Mouse (Mus musculus) intestine, embryonic 14.5 days (tissue): ENCODE results near the gene Iqschfp. TPM values are rescaled to one million over a fixed set of nuclear protein-coding genes. Genes with fewer than 3 reads are reported as not detected.

Experiments
- ATAC-seq: fragments of 200-750 bp; cut with Nextera tagmentation; replicated peaks from 2 replicates; pipeline ENCODE4 v1.8.0; 2017; ENCODE audit warnings: low read depth, moderate number of reproducible peaks, moderate TSS enrichment, moderate library complexity; ENCODE audit not compliant: low FRiP score, low TSS enrichment
- DNase-seq: peaks from one replicate; pipeline ENCODE4 v3.0.0-alpha.2; 2018; ENCODE audit warnings: low spot score
- H3K27ac ChIP-seq: fragments of 300-500 bp; sonication (generic); 2 replicates; pipeline ENCODE4 v1.5.1; 2014; ENCODE audit warnings: low read depth, mild to moderate bottlenecking, control low read depth
- H3K27me3 ChIP-seq: fragments of 300-500 bp; sonication (generic); replicated peaks from 2 replicates; pipeline ENCODE4 v1.6.1; 2014; ENCODE audit warnings: low read length, control low read depth; ENCODE audit not compliant: control insufficient read depth, insufficient read depth
- H3K36me3 ChIP-seq: fragments of 300-500 bp; sonication (generic); 2 replicates; pipeline ENCODE4 v1.6.1; 2014; ENCODE audit warnings: low read length, control low read depth; ENCODE audit not compliant: control insufficient read depth, insufficient read depth
- H3K4me1 ChIP-seq: fragments of 300-500 bp; sonication (generic); replicated peaks from 2 replicates; pipeline ENCODE4 v1.6.1; 2014; ENCODE audit warnings: low read length, control low read depth, mixed read lengths; ENCODE audit not compliant: control insufficient read depth, insufficient read depth
- H3K4me2 ChIP-seq: fragments of 300-500 bp; sonication (generic); 2 replicates; pipeline ENCODE4 v1.6.1; 2014; ENCODE audit warnings: low read length
- H3K4me3 ChIP-seq: fragments of 300-500 bp; sonication (generic); 2 replicates; pipeline ENCODE4 v1.5.1; 2014; ENCODE audit warnings: low read depth, low read length, control low read depth, mixed read lengths
- H3K9ac ChIP-seq: fragments of 300-500 bp; sonication (generic); 2 replicates; pipeline ENCODE4 v1.6.1; 2014; ENCODE audit warnings: mild to moderate bottlenecking, low read length
- H3K9me3 ChIP-seq: fragments of 300-500 bp; sonication (generic); 2 replicates; pipeline ENCODE4 v1.6.1; 2016; ENCODE audit warnings: low read length, control low read depth; ENCODE audit not compliant: control insufficient read depth
- WGBS: fragments of 180-500 bp; shearing (Covaris S2); extraction: QIAGEN DNeasy Blood & Tissue Kit; methylation state at CpG from one replicate; pipeline ENCODE4 v1.1.7; 2014; 5-methylcytosine and 5-hydroxymethylcytosine counted together
- polyA plus RNA-seq: library from polyadenylated mRNA; unstranded; fragments of >200 nt; fragmentation: Nextera tagmentation; extraction: Ambion mirVana; gene quantifications from 2 replicates; pipeline ENCODE4 v1.2.1, GENCODE M21; 2014

The Iqschfp gene
- polyA plus RNA-seq, 1 experiment from 2014 or later = not detected

- H3K27ac ChIP-seq = no peak overlapping the region
- WGBS = 83% methylated on average over 2 of the region's 2 CpGs
Observed at GRCm38 (mm10) chr3:68284500-68284899, 392.5 kb downstream of the Iqschfp start.

DNA sequence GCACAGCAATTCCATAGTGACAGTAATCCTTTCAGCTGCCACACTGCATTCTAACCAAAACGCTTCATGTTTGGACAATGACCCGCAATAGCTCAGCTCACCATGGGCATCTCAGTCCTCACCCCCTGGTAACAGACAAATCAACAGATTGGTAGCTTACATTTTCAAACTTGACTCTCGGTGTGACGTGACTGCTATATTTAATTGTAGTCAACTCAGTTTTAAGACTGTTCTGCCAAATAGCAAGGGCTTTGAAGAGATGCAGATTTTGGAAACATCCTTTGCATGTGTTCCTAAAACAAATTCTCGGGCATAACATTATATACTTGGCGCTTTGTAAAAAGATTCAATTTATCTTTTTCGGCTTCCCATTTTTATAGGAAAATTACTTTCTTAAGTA, 404.7 kb downstream of the Iqschfp start:
- H3K4me3 ChIP-seq = no peak overlapping the region
- H3K36me3 ChIP-seq = no peaks in the 10 kb centered on the region
- no peak for ATAC-seq
- DNase-seq = no peak
- no peak overlapping the region for H3K27ac ChIP-seq
- H3K4me1 ChIP-seq = no peaks in the 10 kb centered on the region
- no peak overlapping the region for H3K9ac ChIP-seq
- WGBS = 84% methylated on average over 7 of the region's 7 CpGs
- no peaks in the 10 kb centered on the region for H3K27me3 ChIP-seq
- H3K9me3 ChIP-seq = no peaks in the 10 kb centered on the region
- no peak overlapping the region for H3K4me2 ChIP-seq

More at GRCm38 (mm10) chr3:68284500-68284899, 392.5 kb downstream of the Iqschfp start:
- Histone ChIP-seq H3K27me3 (no peaks in the 10 kb centered on the region), H3K4me3 (no peak overlapping the region), H3K4me2 (no peak overlapping the region), H3K9me3 (no peaks in the 10 kb centered on the region), H3K36me3 (no peaks in the 10 kb centered on the region), H3K4me1 (no peaks in the 10 kb centered on the region; the same call in 1 of the 2 replicates), H3K9ac (no peak overlapping the region)
- ATAC-seq = no peak
- no peak for DNase-seq

- 42% methylated on average over 1 of the region's 1 CpGs for WGBS
- no peak overlapping the region for H3K9ac ChIP-seq
- H3K27me3 ChIP-seq = no peaks in the 10 kb centered on the region
- H3K9me3 ChIP-seq = no peaks in the 10 kb centered on the region
- H3K4me2 ChIP-seq = no peak overlapping the region
- no peak overlapping the region for H3K27ac ChIP-seq
- ATAC-seq (no peak), DNase-seq (no peak)
- no peak overlapping the region for H3K4me3 ChIP-seq
- no peaks in the 10 kb centered on the region for H3K4me1 ChIP-seq
- H3K36me3 ChIP-seq = no peaks in the 10 kb centered on the region
Observed at GRCm38 (mm10) chr3:68305647-68306046, 413.6 kb downstream of the Iqschfp start.

DNA sequence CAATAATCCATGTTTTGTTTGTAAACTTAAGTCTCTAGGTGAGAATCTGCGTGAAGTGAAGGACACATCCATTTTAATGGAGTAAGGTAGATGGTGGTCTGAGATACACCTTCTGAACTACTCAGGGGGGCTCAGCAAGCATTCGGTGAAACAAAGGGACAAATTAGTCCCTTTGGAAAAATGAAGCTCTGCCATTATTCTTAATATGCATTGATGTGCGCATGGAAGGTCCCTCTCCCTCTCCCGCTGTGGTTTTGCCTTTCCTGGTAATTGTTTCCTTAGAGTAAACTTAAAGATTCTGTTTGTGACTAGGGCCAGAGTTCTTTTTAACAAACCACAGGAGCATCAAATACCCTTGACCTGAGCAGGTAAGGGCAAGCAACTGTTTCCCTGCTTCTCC, 414.7 kb downstream of the Iqschfp start:
- Histone ChIP-seq H3K9me3 (no peaks in the 10 kb centered on the region), H3K27me3 (no peaks in the 10 kb centered on the region), H3K4me3 (no peak overlapping the region), H3K36me3 (no peaks in the 10 kb centered on the region), H3K4me1 (no peaks in the 10 kb centered on the region), H3K9ac (no peak overlapping the region), H3K27ac (no peak overlapping the region), H3K4me2 (no peak overlapping the region)
- DNase-seq (no peak), ATAC-seq (no peak)
- WGBS = 42% methylated on average over 4 of the region's 4 CpGs

GRCm38 (mm10) chr3:68325575-68325974, 433.5 kb downstream of the Iqschfp start:
- Histone ChIP-seq H3K4me2 (no peak overlapping the region), H3K36me3 (no peaks in the 10 kb centered on the region), H3K9me3 (no peaks in the 10 kb centered on the region), H3K27ac (no peak overlapping the region), H3K27me3 (no peaks in the 10 kb centered on the region), H3K4me1 (no peaks in the 10 kb centered on the region), H3K9ac (no peak overlapping the region), H3K4me3 (no peak overlapping the region)
- DNase-seq (no peak), ATAC-seq (no peak)
- WGBS = 67% methylated on average over 6 of the region's 6 CpGs

DNA sequence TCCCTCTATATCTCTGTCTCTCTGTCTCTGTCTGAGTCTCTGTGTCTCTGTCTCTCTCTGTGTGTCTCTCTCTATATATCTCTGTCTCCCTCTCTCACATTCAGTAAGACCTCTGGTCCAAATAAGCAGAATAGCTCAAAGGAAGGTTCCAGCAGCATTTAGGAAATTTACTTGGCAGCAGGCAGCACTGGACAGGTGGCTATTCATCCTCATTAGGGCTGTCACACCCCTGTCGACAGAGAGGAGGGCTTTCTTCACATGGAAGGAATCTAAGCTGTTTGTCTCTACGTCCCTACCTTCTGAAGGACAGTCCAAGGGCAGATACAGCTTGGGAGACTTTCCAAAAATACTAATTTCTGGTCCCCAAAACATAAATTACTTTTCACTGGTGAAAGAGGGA, 440.5 kb downstream of the Iqschfp start:
- no peak overlapping the region for H3K4me2 ChIP-seq
- no peak overlapping the region for H3K9ac ChIP-seq
- no peaks in the 10 kb centered on the region for H3K36me3 ChIP-seq
- no peak for ATAC-seq
- no peaks in the 10 kb centered on the region for H3K27me3 ChIP-seq
- H3K4me3 ChIP-seq = no peak overlapping the region
- H3K9me3 ChIP-seq = no peaks in the 10 kb centered on the region
- H3K4me1 ChIP-seq = no peaks in the 10 kb centered on the region
- H3K27ac ChIP-seq = no peak overlapping the region
- no peak for DNase-seq
- 36% methylated on average over 2 of the region's 2 CpGs for WGBS

DNA sequence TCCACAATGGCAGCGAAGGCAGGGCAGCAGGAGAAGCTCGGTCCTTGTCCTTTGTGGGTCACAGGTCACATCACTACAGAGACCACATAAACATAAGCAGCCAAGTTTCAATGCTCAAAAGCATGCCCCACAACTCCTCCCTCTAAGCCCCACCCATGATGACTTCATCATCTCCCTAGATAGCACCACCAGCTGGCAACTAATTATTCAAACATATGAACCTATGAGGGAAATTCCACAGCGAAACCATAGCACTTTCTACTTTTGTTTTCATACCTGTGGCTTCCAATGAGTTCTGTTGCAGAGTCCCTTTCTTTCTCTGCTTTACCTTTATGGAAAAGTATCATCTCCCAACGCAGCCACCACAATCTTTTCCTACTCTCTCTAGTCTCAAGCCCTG, 443.5 kb downstream of the Iqschfp start:
- no peak overlapping the region for H3K4me3 ChIP-seq
- no peaks in the 10 kb centered on the region for H3K9me3 ChIP-seq
- H3K4me2 ChIP-seq = no peak overlapping the region
- ATAC-seq (no peak), DNase-seq (no peak)
- H3K36me3 ChIP-seq = no peaks in the 10 kb centered on the region
- H3K9ac ChIP-seq = no peak overlapping the region
- 93% methylated on average over 4 of the region's 4 CpGs for WGBS
- H3K27me3 ChIP-seq = no peaks in the 10 kb centered on the region
- H3K4me1 ChIP-seq = no peaks in the 10 kb centered on the region
- H3K27ac ChIP-seq = no peak overlapping the region

DNA sequence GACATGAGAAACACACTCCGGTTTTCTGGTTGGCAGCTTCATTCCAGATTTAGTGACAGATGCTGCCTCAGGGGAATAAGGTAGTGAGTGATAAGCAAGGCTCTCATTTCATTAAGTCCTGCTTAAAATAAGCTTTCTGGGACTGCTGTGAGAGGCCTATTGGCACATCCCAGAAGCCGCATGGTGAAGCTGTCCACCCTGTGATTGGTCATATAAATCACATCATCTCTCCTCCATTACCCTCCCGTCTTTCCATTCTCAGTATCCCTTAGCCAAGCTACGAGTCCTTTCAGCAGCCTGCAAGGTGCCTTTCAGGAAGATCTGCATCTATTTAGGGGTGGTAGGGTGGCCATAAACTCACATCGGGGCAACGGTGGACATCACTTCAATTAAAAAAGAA, 458.6 kb downstream of the Iqschfp start:
- WGBS = 74% methylated on average over 6 of the region's 6 CpGs
- no peak overlapping the region for H3K27ac ChIP-seq

GRCm38 (mm10) chr3:68351461-68351860, 459.4 kb downstream of the Iqschfp start:
- H3K4me2 ChIP-seq = no peak overlapping the region
- H3K27me3 ChIP-seq = no peaks in the 10 kb centered on the region
- H3K9me3 ChIP-seq = no peaks in the 10 kb centered on the region
- WGBS = 8% methylated on average over 3 of the region's 3 CpGs
- ATAC-seq (no peak), DNase-seq (no peak)
- no peaks in the 10 kb centered on the region for H3K36me3 ChIP-seq
- H3K4me3 ChIP-seq = no peak overlapping the region
- H3K27ac ChIP-seq = no peak overlapping the region
- no peaks in the 10 kb centered on the region for H3K4me1 ChIP-seq
- no peak overlapping the region for H3K9ac ChIP-seq

More for the DNA sequence above, 458.6 kb downstream of the Iqschfp start:
- H3K9ac ChIP-seq = no peak overlapping the region
- no peak overlapping the region for H3K4me2 ChIP-seq
- DNase-seq (no peak), ATAC-seq (no peak)
- no peak overlapping the region for H3K4me3 ChIP-seq
- H3K36me3 ChIP-seq = no peaks in the 10 kb centered on the region
- H3K4me1 ChIP-seq = no peaks in the 10 kb centered on the region
- H3K9me3 ChIP-seq = no peaks in the 10 kb centered on the region
- H3K27me3 ChIP-seq = no peaks in the 10 kb centered on the region
